Mouse (Mus musculus): Measurements from ENCODE around the gene Anks1b. TPM values are rescaled to one million over a fixed set of nuclear protein-coding genes. Genes with fewer than 3 reads are reported as not detected.

Anks1b gene
- polyA plus RNA-seq, 1 experiment from 2014 or later, result 1.9 TPM

DNA sequence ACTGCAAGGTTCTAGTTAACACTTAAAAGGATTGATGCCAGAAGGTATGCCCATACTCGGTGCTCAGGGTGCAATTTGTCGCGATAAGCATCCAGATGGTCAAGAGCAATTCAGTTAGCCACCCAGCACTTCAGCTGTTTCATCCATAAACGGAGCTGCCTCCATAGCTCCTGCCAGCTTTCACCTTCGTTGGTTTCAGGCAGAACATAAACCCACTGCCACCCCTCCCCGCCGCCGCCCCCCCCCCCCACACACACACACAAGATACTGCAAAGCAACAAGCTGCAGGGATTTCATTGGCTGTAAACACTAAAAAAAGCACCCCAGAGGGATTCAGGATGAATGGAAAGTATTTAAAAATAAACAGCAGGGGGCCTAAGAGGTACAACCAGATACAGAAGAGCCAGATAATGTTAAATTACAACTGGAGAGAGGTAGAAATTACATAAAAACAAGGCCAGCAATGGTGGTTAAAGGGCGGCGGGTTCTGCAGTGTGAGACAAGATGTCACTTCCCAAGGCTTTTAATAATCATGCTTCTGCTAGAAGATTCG is 897.2 kb downstream of the Anks1b start:
- 36% methylated on average over 11 of the region's 11 CpGs for WGBS
- ATAC-seq, result no peak
- Histone ChIP-seq H3K27ac (ENCODE audit: low read depth, low read length) (no peak overlapping the region), H3K4me3 (ENCODE audit: low read depth, low read length) (no peak overlapping the region), H3K9me3 (ENCODE audit: control insufficient read depth) (no peaks in the 10 kb centered on the region), H3K9ac (ENCODE audit: low read depth, low read length) (no peak overlapping the region), H3K4me1 (replicated peaks; ENCODE audit: control insufficient read depth, insufficient read depth, low read length) (no peaks in the 10 kb centered on the region), H3K36me3 (ENCODE audit: control insufficient read depth, insufficient read depth) (no peaks in the 10 kb centered on the region), H3K27me3 (replicated peaks; ENCODE audit: control insufficient read depth, insufficient read depth, low read length) (no peaks in the 10 kb centered on the region; the same call in 1 of the 2 replicates), H3K4me2 (replicated peaks; ENCODE audit: low read depth) (no peak overlapping the region)
- no peak for TF ChIP-seq CTCF (IDR thresholded peaks at IDR 0.05; ENCODE audit: low read depth)

DNA sequence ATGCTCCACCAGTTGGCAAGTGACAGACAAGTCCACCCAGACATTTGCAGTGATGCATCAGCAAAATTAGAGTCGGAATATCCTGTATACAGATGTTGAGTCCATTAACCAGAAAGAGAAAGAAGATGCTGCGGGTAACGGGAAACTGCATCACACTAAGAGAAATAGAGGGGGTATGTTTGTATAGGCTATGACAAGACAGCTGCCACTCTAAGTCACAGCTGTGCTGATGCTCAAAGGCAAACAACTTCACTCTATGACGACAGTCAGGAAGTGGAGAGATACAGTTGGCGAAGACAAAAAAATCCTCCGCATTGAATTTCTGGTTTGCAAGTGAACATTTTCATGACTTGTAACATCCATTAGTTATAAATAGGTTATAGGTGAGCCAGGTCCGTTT is 897.7 kb downstream of the Anks1b start:
- WGBS, result 52% methylated on average over 7 of the region's 7 CpGs
- ATAC-seq, result no peak
- Histone ChIP-seq H3K9me3 (ENCODE audit: control insufficient read depth) (no peaks in the 10 kb centered on the region), H3K27ac (ENCODE audit: low read depth, low read length) (no peak overlapping the region), H3K4me2 (replicated peaks; ENCODE audit: low read depth) (no peak overlapping the region), H3K27me3 (replicated peaks; ENCODE audit: control insufficient read depth, insufficient read depth, low read length) (no peaks in the 10 kb centered on the region; the same call in 1 of the 2 replicates), H3K9ac (ENCODE audit: low read depth, low read length) (no peak overlapping the region), H3K36me3 (ENCODE audit: control insufficient read depth, insufficient read depth) (no peaks in the 10 kb centered on the region), H3K4me1 (replicated peaks; ENCODE audit: control insufficient read depth, insufficient read depth, low read length) (no peaks in the 10 kb centered on the region), H3K4me3 (ENCODE audit: low read depth, low read length) (no peak overlapping the region)
- TF ChIP-seq CTCF (IDR thresholded peaks at IDR 0.05; ENCODE audit: low read depth), result no peak

DNA sequence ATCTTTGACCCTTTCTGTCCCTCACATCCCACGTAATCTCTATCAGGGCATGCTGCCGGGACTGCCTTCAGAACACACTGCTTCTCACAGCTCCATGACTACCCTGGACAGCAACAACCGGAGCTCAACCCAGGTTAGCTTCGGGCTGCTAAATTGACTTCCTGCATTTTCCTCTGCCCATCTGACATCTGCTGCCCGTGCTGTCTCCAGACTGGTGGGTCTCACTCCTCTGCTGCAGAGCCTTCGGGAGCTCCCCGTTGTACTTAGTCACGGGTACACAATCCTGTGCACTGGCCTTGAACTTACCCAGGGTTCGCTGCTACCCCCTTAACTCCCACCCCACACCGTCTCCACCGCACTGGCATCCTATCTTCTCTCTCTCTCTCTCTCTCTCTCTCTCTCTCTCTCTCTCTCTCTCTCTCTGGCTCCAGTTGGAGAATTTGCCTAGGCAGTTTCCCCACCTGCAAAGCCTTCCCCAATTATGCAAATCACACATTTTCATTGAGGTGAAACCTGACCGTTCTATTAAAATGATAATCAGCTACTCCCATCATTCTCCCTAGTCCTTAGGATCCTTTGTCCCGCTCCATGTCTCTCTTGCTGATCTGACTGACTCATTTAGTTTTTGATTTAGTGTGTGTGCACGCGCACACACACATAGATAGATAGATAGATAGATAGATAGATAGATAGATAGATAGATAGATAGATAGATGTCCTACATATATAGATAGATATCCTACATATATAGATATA is 898.3 kb downstream of the Anks1b start:
- Histone ChIP-seq H3K27me3 (replicated peaks; ENCODE audit: control insufficient read depth, insufficient read depth, low read length) (no peaks in the 10 kb centered on the region; the same call in 1 of the 2 replicates), H3K27ac (ENCODE audit: low read depth, low read length) (no peak overlapping the region), H3K9ac (ENCODE audit: low read depth, low read length) (no peak overlapping the region), H3K4me2 (replicated peaks; ENCODE audit: low read depth) (no peak overlapping the region), H3K4me1 (replicated peaks; ENCODE audit: control insufficient read depth, insufficient read depth, low read length) (no peaks in the 10 kb centered on the region), H3K9me3 (ENCODE audit: control insufficient read depth) (no peaks in the 10 kb centered on the region), H3K36me3 (ENCODE audit: control insufficient read depth, insufficient read depth) (no peaks in the 10 kb centered on the region), H3K4me3 (ENCODE audit: low read depth, low read length) (no peak overlapping the region)
- no peak for TF ChIP-seq CTCF (IDR thresholded peaks at IDR 0.05; ENCODE audit: low read depth)
- no peak for ATAC-seq
- WGBS, result 8% methylated on average over 15 of the region's 15 CpGs

DNA sequence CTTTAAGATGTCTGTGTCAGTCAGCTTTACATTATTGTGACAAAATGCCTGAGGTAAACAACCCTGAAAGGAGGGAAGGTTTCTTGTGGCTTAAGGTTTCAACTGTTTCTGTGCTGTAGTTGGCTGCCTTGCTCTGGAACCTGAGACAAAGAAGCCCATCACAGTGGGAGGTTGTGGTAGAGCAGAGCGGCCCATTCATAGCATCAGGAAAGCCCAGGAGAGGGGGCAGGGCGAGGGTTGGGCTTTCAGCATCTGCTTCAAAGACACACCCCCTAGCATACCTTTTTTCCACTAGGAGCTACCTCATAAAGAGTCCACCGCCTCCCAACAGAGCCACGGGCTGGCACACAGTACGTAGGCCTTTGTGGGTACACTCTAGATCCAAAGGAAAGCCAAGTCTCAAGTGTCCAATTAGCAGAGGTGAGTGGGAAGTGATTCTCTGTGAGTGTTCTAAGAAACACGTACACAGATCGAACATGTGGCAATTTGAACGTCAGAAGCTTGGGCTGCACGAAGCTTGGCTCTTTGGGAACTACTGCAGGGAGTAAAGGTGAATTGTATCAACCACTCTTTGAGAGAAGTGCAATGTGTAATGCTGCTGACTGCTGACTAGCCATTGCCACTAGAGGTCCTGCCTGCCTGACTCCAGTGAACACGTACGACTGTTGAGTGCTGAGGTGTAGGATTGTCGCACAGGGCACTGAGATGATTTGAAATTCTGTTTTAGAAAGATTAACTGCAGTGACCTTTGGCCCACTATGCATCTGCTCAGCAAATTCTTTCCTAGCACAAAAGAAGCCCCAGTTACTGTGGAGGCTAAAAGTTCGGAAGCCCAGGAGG is 906.5 kb downstream of the Anks1b start:
- TF ChIP-seq CTCF (IDR thresholded peaks at IDR 0.05; ENCODE audit: low read depth), result no peak; the same call in 1 of the 2 replicates
- 54% methylated on average over 13 of the region's 13 CpGs for WGBS
- no peak for ATAC-seq
- H3K36me3 ChIP-seq (ENCODE audit: control insufficient read depth, insufficient read depth), result no peaks in the 10 kb centered on the region
- H3K27ac ChIP-seq (ENCODE audit: low read depth, low read length), result no peak overlapping the region
- H3K4me2 ChIP-seq (replicated peaks; ENCODE audit: low read depth), result no peak overlapping the region
- no peaks in the 10 kb centered on the region for H3K27me3 ChIP-seq (replicated peaks; ENCODE audit: control insufficient read depth, insufficient read depth, low read length)
- H3K9me3 ChIP-seq (ENCODE audit: control insufficient read depth), result no peaks in the 10 kb centered on the region
- no peak overlapping the region for H3K9ac ChIP-seq (ENCODE audit: low read depth, low read length)
- no peaks in the 10 kb centered on the region for H3K4me1 ChIP-seq (replicated peaks; ENCODE audit: control insufficient read depth, insufficient read depth, low read length)
- no peak overlapping the region for H3K4me3 ChIP-seq (ENCODE audit: low read depth, low read length)

DNA sequence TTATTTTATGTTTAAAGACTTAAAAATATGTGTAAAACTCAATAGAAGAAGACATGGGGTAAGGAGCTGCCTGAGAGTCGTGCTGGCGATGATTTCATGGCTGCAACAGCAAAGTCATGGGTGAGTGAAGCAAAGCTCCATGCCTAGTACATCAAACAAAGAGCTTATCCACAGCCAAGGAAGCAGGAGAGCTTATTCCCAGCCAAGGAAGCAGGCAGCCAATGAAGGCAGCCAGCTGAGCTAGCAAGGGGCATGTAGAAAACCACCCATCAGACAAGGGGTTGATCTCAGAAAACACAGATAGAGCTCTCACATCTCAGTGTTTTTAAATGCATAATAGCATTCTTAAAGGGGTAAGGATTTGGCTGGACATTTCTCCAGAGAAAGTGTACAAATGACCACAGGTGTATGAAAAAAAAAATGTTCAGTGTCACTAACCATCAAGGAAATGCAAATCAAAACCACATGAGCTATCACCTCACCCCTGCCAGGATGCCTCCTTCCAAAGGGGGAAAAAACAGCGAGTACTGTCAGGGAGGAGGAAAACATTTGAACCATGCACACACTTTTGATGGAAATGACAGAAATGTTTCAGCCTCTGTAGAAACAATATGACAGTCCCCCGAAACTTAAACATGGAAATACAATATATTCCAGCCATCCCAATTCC is 911.8 kb downstream of the Anks1b start:
- 75% methylated on average over 4 of the region's 4 CpGs for WGBS
- no peak overlapping the region for H3K27ac ChIP-seq (ENCODE audit: low read depth, low read length)
- no peaks in the 10 kb centered on the region for H3K4me1 ChIP-seq (replicated peaks; ENCODE audit: control insufficient read depth, insufficient read depth, low read length)
- no peak overlapping the region for H3K4me2 ChIP-seq (replicated peaks; ENCODE audit: low read depth)
- H3K36me3 ChIP-seq (ENCODE audit: control insufficient read depth, insufficient read depth), result no peaks in the 10 kb centered on the region
- no peaks in the 10 kb centered on the region for H3K9me3 ChIP-seq (ENCODE audit: control insufficient read depth)
- H3K27me3 ChIP-seq (replicated peaks; ENCODE audit: control insufficient read depth, insufficient read depth, low read length), result no peaks in the 10 kb centered on the region
- ATAC-seq, result no peak
- no peak overlapping the region for H3K4me3 ChIP-seq (ENCODE audit: low read depth, low read length)
- no peak for TF ChIP-seq CTCF (IDR thresholded peaks at IDR 0.05; ENCODE audit: low read depth)
- H3K9ac ChIP-seq (ENCODE audit: low read depth, low read length), result no peak overlapping the region

DNA sequence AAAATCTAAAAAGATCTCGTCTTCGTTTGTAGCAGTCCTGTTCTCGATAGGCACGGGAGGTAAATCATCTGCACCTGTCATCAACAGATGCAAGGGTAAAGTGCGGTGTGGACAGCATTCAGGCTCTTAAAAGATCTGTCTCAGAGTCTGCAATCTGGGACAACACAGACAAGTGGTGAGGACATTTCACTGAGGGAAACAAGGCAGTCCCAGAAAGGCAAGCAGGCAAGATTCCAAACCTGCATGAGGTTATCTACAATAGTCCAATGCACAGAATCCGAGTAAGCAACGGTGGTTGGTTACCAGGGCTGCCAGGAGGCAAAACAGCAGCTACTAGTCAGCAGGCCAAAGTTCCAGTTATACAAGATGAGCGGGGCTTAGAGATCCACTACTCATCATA is 912.4 kb downstream of the Anks1b start:
- Histone ChIP-seq H3K4me3 (ENCODE audit: low read depth, low read length) (no peak overlapping the region), H3K27ac (ENCODE audit: low read depth, low read length) (no peak overlapping the region), H3K9ac (ENCODE audit: low read depth, low read length) (no peak overlapping the region), H3K4me1 (replicated peaks; ENCODE audit: control insufficient read depth, insufficient read depth, low read length) (no peaks in the 10 kb centered on the region), H3K27me3 (replicated peaks; ENCODE audit: control insufficient read depth, insufficient read depth, low read length) (no peaks in the 10 kb centered on the region), H3K36me3 (ENCODE audit: control insufficient read depth, insufficient read depth) (no peaks in the 10 kb centered on the region), H3K9me3 (ENCODE audit: control insufficient read depth) (no peaks in the 10 kb centered on the region), H3K4me2 (replicated peaks; ENCODE audit: low read depth) (no peak overlapping the region)
- 82% methylated on average over 8 of the region's 8 CpGs for WGBS
- TF ChIP-seq CTCF (IDR thresholded peaks at IDR 0.05; ENCODE audit: low read depth), result no peak
- ATAC-seq, result no peak

Measured in intestine, postnatal 0 days (tissue).